Mouse (Mus musculus) liver, adult 2 months (tissue): ENCODE measurements around the gene A630001G21Rik. TPM values are rescaled to one million over a fixed set of nuclear protein-coding genes. Genes with fewer than 3 reads are reported as not detected.

Experiments used
- DNase-seq: peaks from one replicate; pipeline ENCODE4 v3.0.0-alpha.2; 2011; ENCODE audit warnings: low read depth, low spot score; ENCODE audit errors: extremely low read depth
- H3K27ac ChIP-seq: fragments of 200-500 bp; replicated peaks from 2 replicates; pipeline ENCODE4 v1.5.1; 2012; ENCODE audit warnings: low read depth, mild to moderate bottlenecking, control low read depth, inconsistent platforms, low read length; ENCODE audit not compliant: insufficient read depth
- H3K27me3 ChIP-seq: fragments of 200-500 bp; 2 replicates; pipeline ENCODE4 v1.6.1; 2012; ENCODE audit warnings: mild to moderate bottlenecking, moderate library complexity, low read length, inconsistent platforms; ENCODE audit not compliant: control insufficient read depth, insufficient read depth
- H3K36me3 ChIP-seq: fragments of 200-500 bp; 2 replicates; pipeline ENCODE4 v1.6.1; 2012; ENCODE audit warnings: low read length, inconsistent platforms; ENCODE audit not compliant: control insufficient read depth, insufficient read depth
- H3K4me1 ChIP-seq: fragments of 200-500 bp; 2 replicates; pipeline ENCODE4 v1.6.1; 2011; ENCODE audit warnings: low read length; ENCODE audit not compliant: control insufficient read depth, insufficient read depth
- H3K4me3 ChIP-seq: fragments of 200-500 bp; 2 replicates; pipeline ENCODE4 v1.5.1; 2011; ENCODE audit warnings: low read depth, mild to moderate bottlenecking, control low read depth, low read length, moderate library complexity; ENCODE audit not compliant: insufficient read depth
- H3K79me2 ChIP-seq: fragments of 200-500 bp; 2 replicates; pipeline ENCODE4 v1.6.1; 2012; ENCODE audit warnings: inconsistent platforms, mild to moderate bottlenecking, low read length, moderate library complexity; ENCODE audit not compliant: control insufficient read depth, insufficient read depth
- H3K9ac ChIP-seq: fragments of 200-500 bp; 2 replicates; pipeline ENCODE4 v1.6.1; 2012; ENCODE audit warnings: low read depth, mild to moderate bottlenecking, control low read depth, inconsistent platforms, low read length
- CTCF ChIP-seq: fragments of 200-500 bp; IDR thresholded peaks from 2 replicates; pipeline ENCODE4 v1.5.1; 2011; ENCODE audit warnings: low read depth, low read length, control low read depth
- POLR2A ChIP-seq: fragments of 200-500 bp; IDR thresholded peaks from 2 replicates; pipeline ENCODE4 v1.6.1; 2011; ENCODE audit warnings: low read length, control low read depth; ENCODE audit not compliant: insufficient read depth; ENCODE audit errors: extremely low read depth
- WGBS: fragments of 180-500 bp; shearing (Covaris S2); methylation state at CpG from one replicate; pipeline ENCODE4 v1.1.7; 2018; 5-methylcytosine and 5-hydroxymethylcytosine counted together
- polyA plus RNA-seq: library from polyadenylated mRNA; depleted of rRNA; stranded (reverse); fragments of >200 nt; gene quantifications from 2 replicates; pipeline ENCODE4 v1.2.3, GENCODE M21; 2012
- total RNA-seq: library from RNA; depleted of rRNA; stranded (reverse); fragments of >200 nt; gene quantifications from 2 replicates; pipeline ENCODE4 v1.2.3, GENCODE M21; 2014

The A630001G21Rik gene
- total and polyA plus RNA-seq, 2 experiments = 0.37 to 0.77 TPM

DNA sequence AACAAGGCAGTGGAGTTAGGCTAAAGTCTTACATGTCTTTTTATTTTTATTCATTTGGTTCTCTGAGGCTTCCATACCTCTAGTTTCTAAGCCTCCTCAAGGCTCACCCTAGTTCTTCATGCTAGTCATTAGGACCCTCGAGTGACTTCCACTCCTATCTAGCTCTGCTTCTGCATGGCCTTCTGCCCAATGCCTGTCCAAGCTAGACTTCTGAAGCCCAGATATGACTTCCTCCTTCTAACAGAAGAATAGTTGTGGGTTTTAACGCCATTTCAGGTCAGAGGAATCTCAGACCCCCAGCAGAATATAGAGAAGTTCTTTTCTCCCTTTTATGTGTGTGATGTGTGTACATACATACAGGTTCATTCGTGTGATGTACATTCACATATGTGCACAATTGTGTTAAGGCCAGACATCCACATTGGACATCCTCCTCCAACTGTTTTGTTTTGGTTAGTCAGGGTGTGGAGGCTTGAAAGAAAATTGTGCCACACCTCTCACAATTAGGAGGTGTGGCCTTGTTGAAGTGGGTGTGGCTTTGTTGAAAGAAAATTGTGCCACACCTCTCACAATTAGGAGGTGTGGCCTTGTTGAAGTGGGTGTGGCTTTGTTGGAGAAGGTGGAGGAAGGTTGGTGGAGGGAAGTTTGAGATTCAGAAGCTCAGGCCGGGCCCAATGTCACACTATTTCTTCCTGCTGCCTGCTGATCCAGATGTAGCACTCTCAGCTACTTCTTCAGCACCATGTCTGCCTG is 1.2 kb upstream of the A630001G21Rik start:
- no peak for DNase-seq
- Histone ChIP-seq H3K36me3 (no peaks in the 10 kb centered on the region), H3K4me3 (no peak overlapping the region), H3K4me1 (no peaks in the 10 kb centered on the region), H3K79me2 (no peaks in the 10 kb centered on the region), H3K27me3 (no peaks in the 10 kb centered on the region), H3K27ac (no peak overlapping the region), H3K9ac (no peak overlapping the region)
- TF ChIP-seq CTCF = no peak
- no peak for TF ChIP-seq POLR2A
- 68% methylated on average over 4 of the region's 4 CpGs for WGBS

- no peak overlapping the region for H3K4me3 ChIP-seq
- H3K36me3 ChIP-seq = no peaks in the 10 kb centered on the region
- H3K27me3 ChIP-seq = no peaks in the 10 kb centered on the region
- no peaks in the 10 kb centered on the region for H3K79me2 ChIP-seq
- no peaks in the 10 kb centered on the region for H3K4me1 ChIP-seq
- H3K9ac ChIP-seq = no peak overlapping the region
- 70% methylated on average over 3 of the region's 3 CpGs for WGBS
- no peak for TF ChIP-seq CTCF
- no peak for TF ChIP-seq POLR2A
- DNase-seq = no peak
- H3K27ac ChIP-seq = no peak overlapping the region
These were observed 569 bp upstream of the A630001G21Rik start for GRCm38 (mm10) chr1:85779012-85779411.

GRCm38 (mm10) chr1:85776154-85776553 is 2.3 kb downstream of the A630001G21Rik start:
- no peak overlapping the region for H3K27ac ChIP-seq
- H3K79me2 ChIP-seq = no peaks in the 10 kb centered on the region
- H3K36me3 ChIP-seq = no peaks in the 10 kb centered on the region
- TF ChIP-seq CTCF (no peak), POLR2A (no peak)
- H3K4me3 ChIP-seq = no peak overlapping the region
- H3K9ac ChIP-seq = no peak overlapping the region
- 62% methylated on average over 10 of the region's 10 CpGs for WGBS
- H3K27me3 ChIP-seq = no peaks in the 10 kb centered on the region
- DNase-seq = no peak
- no peaks in the 10 kb centered on the region for H3K4me1 ChIP-seq

- Histone ChIP-seq H3K27ac (no peak overlapping the region), H3K79me2 (no peaks in the 10 kb centered on the region), H3K36me3 (no peaks in the 10 kb centered on the region), H3K4me3 (no peak overlapping the region), H3K9ac (no peak overlapping the region), H3K4me1 (no peaks in the 10 kb centered on the region), H3K27me3 (no peaks in the 10 kb centered on the region)
- TF ChIP-seq CTCF (no peak), POLR2A (no peak)
- DNase-seq = no peak
- WGBS = 87% methylated on average over 7 of the region's 7 CpGs
These were observed 3.3 kb downstream of the A630001G21Rik start for GRCm38 (mm10) chr1:85775136-85775535.

- H3K79me2 ChIP-seq = no peaks in the 10 kb centered on the region
- H3K27me3 ChIP-seq = no peaks in the 10 kb centered on the region
- DNase-seq = no peak
- no peak for TF ChIP-seq CTCF
- no peak for TF ChIP-seq POLR2A
- H3K9ac ChIP-seq = no peak overlapping the region
- WGBS = 71% methylated on average over 3 of the region's 3 CpGs
- no peaks in the 10 kb centered on the region for H3K36me3 ChIP-seq
- H3K4me3 ChIP-seq = no peak overlapping the region
- H3K4me1 ChIP-seq = no peaks in the 10 kb centered on the region
- no peak overlapping the region for H3K27ac ChIP-seq
These were observed 6.5 kb downstream of the A630001G21Rik start for GRCm38 (mm10) chr1:85771976-85772375.

- no peak for TF ChIP-seq POLR2A
- TF ChIP-seq CTCF = no peak
- Histone ChIP-seq H3K79me2 (no peaks in the 10 kb centered on the region), H3K27ac (no peak overlapping the region), H3K4me1 (no peaks in the 10 kb centered on the region), H3K4me3 (no peak overlapping the region), H3K36me3 (no peaks in the 10 kb centered on the region), H3K9ac (no peak overlapping the region), H3K27me3 (no peaks in the 10 kb centered on the region)
- DNase-seq = no peak
- 57% methylated on average over 1 of the region's 1 CpGs for WGBS
These were observed 10.7 kb downstream of the A630001G21Rik start for GRCm38 (mm10) chr1:85767754-85768153.
